Mouse (Mus musculus): ENCODE measurements at regions not wholly inside any gene's neighbourhood (a gene's known extent, or its start where the extent isn't known, plus 50 kb on each side); places are given as distances from the start of the nearest gene placed in this dataset.

GRCm38 (mm10) chr1:10919958-10920357 is 493.9 kb upstream of the A830018L16Rik start:
- no peak for TF ChIP-seq GATA4 (IDR thresholded peaks at IDR 0.05; ENCODE audit: insufficient replicate concordance, low read length)

- no peak for TF ChIP-seq GATA4 (IDR thresholded peaks at IDR 0.05; ENCODE audit: insufficient replicate concordance, low read length)
These were observed 481.4 kb upstream of the A830018L16Rik start for GRCm38 (mm10) chr1:10932378-10933077.

DNA sequence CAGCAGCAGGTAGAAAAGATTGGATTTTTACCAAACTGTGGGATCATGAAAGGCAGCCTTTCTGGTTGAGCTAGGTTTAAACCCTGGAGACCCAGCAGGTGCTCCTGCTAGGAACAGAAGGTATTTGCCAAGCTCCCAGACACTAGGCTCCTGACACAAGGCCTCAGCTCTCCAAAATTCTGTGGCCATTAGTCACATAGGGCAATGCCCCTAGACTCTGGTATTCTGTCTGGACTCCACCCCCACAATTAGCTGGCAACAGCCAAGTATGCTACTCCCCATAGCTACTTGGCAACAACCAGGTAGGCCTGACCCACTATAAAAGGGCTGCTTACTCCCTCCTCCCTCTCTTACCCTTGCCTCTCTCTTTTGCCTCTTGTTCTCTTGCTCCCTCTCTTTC is 480.7 kb upstream of the A830018L16Rik start:
- TF ChIP-seq GATA4 (IDR thresholded peaks at IDR 0.05; ENCODE audit: insufficient replicate concordance, low read length) = no peak

GRCm38 (mm10) chr1:10938436-10938835 is 475.5 kb upstream of the A830018L16Rik start:
- no peak for TF ChIP-seq GATA4 (IDR thresholded peaks at IDR 0.05; ENCODE audit: insufficient replicate concordance, low read length)

DNA sequence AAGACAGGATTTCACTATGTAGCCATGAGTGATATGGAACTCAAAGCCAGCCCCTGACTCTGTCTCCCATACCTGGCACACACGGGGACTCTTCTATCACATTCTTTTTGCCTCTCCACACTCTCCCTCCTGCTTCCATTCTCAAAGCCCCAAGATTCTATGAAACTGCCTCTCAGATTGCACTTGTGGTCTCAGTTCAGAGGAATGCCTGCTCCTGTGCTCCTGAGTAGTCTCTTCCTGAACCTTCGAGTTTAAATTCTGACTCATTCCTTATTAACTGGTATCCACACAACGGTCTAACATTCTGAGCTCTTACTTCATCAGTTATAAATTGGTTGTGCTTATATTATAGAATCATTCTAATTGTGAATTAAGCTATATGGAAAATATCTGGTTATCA is 473.6 kb upstream of the A830018L16Rik start:
- no peak for TF ChIP-seq GATA4 (IDR thresholded peaks at IDR 0.05; ENCODE audit: insufficient replicate concordance, low read length)

GRCm38 (mm10) chr1:10942979-10943378 is 470.9 kb upstream of the A830018L16Rik start:
- TF ChIP-seq GATA4 (IDR thresholded peaks at IDR 0.05; ENCODE audit: insufficient replicate concordance, low read length) = peak; percentile 26; the same call in 1 of the 2 replicates
